Mouse (Mus musculus) left cerebral cortex, postnatal 25 days (tissue): ENCODE results near the gene Bhmt. TPM values are rescaled to one million over a fixed set of nuclear protein-coding genes. Genes with fewer than 3 reads are reported as not detected.

ENCODE experiments used
- DNase-seq, 2 experiments: peaks; one replicate each; pipeline ENCODE4 v3.0.0; 2022; ENCODE audit warnings: low spot score in 2 of 2, mixed read lengths in 1 of 2
- intact Hi-C: fragments of 180-260 bp; cut with DNase I; formaldehyde crosslinking; loops from one replicate; pipeline ENCODE4 v1.15.1; 2025
- total RNA-seq, 2 experiments: library from RNA; stranded (reverse); gene quantifications; 2 replicates each; pipeline ENCODE4 v1.2.3; 2021

Gene Bhmt
- not detected for total RNA-seq

GRCm38 (mm10) chr13:93637282-93638245, at the start of gene Bhmt:
Gene Bhmt (minus strand): TSS chr13:93637961.
- intact Hi-C loops: no loop called here
- DNase-seq: no peak

- intact Hi-C loops: no loop called here
- DNase-seq: no peak
These were observed 49.6 kb upstream of the Bhmt start for GRCm38 (mm10) chr13:93687321-93687720.

GRCm38 (mm10) chr13:93685226-93685625, 47.5 kb upstream of the Bhmt start:
- DNase-seq: no peak
- intact Hi-C loops: no loop called here

GRCm38 (mm10) chr13:93683336-93683735, 45.6 kb upstream of the Bhmt start:
- no peak for DNase-seq
- intact Hi-C loops: no loop called here

GRCm38 (mm10) chr13:93676864-93677263, 39.1 kb upstream of the Bhmt start:
- DNase-seq: peak in 1 of 2 experiments; percentile 66
- intact Hi-C loops: no loop called here

- intact Hi-C loops: no loop called here
- DNase-seq: no peak
These were observed 36.4 kb upstream of the Bhmt start, which contains the start of the genes Bhmt2 and Dmgdh for GRCm38 (mm10) chr13:93674131-93674561. Gene Bhmt2 (minus strand): TSS chr13:93674302. Gene Dmgdh (plus strand): TSS chr13:93674433.

GRCm38 (mm10) chr13:93673296-93673695, 35.5 kb upstream of the Bhmt start:
- DNase-seq: no peak
- intact Hi-C loops: no loop called here

GRCm38 (mm10) chr13:93672371-93672770, 34.6 kb upstream of the Bhmt start:
- intact Hi-C loops: no loop called here
- no peak for DNase-seq

- no peak for DNase-seq
- intact Hi-C loops: no loop called here
These were observed 29.8 kb upstream of the Bhmt start for GRCm38 (mm10) chr13:93667586-93667985.

GRCm38 (mm10) chr13:93657941-93658340, 20.2 kb upstream of the Bhmt start:
- intact Hi-C loops: no loop called here
- DNase-seq: no peak

- intact Hi-C loops: no loop called here
- no peak for DNase-seq
These were observed 15.6 kb upstream of the Bhmt start for GRCm38 (mm10) chr13:93653382-93653781.

- intact Hi-C loops: no loop called here
- no peak for DNase-seq
These were observed 10.8 kb upstream of the Bhmt start for GRCm38 (mm10) chr13:93648387-93649130.

GRCm38 (mm10) chr13:93639636-93640035, 1.9 kb upstream of the Bhmt start:
- no peak for DNase-seq
- intact Hi-C loops: no loop called here

GRCm38 (mm10) chr13:93636561-93636960, 1.2 kb downstream of the Bhmt start:
- intact Hi-C loops: no loop called here
- no peak for DNase-seq

GRCm38 (mm10) chr13:93632927-93633326, 4.8 kb downstream of the Bhmt start:
- intact Hi-C loops: no loop called here
- no peak for DNase-seq

- DNase-seq: no peak
These were observed 6.6 kb downstream of the Bhmt start for GRCm38 (mm10) chr13:93630941-93631705.

GRCm38 (mm10) chr13:93628861-93629260, 8.9 kb downstream of the Bhmt start:
- intact Hi-C loops: no loop called here

More at GRCm38 (mm10) chr13:93630941-93631705, 6.6 kb downstream of the Bhmt start:
- intact Hi-C loops: no loop called here

GRCm38 (mm10) chr13:93614361-93614948, 23.3 kb downstream of the Bhmt start:
- DNase-seq: no peak
- intact Hi-C loops: loop anchor here (5.0 to 10.0 kb wide), 3 partner anchors 172 to 862 kb away; partner anchors contain the start of gene Tent2

More at GRCm38 (mm10) chr13:93628861-93629260, 8.9 kb downstream of the Bhmt start:
- DNase-seq: no peak

GRCm38 (mm10) chr13:93613771-93614170, 24.0 kb downstream of the Bhmt start:
- DNase-seq: no peak
- intact Hi-C loops: loop anchor here (1.0 to 10.0 kb wide), 5 partner anchors 106 to 861 kb away; partner anchors contain the start of genes Jmy and Tent2
